ENCODE assay signal across 22 mouse cellular contexts in genomic region chr3:105133011-105133410, GRCm38 (mm10).
DNase-seq lines count a peak whose midpoint lies in the region; ATAC-seq and TF ChIP-seq lines count a peak whose summit lies in the region.
"Had no signal": no experiment of that assay in that cellular context is flagged by ENCODE, and none has a peak within 500 bp of the region (broad histone marks: within the 10 kb centered on the region; RNA-seq: fewer than 3 reads in every experiment).

No protein-coding gene starts in this region.

- H3K9ac ChIP-seq in CH12.LX (ENCODE audit: insufficient read depth, low read depth), result no peak overlapping the region
- no peak overlapping the region for H3K9ac ChIP-seq in heart, embryonic 12.5 days
- H3K9ac ChIP-seq: forebrain, postnatal 0 days; heart, embryonic 13.5 days; liver, embryonic 14.5 days had no signal

- intact Hi-C loops in gastrocnemius, postnatal 14 days (cut with DNase I; ENCODE audit: low total_unique reads), result no loop called here

- no peaks in the 10 kb centered on the region for H3K79me2 ChIP-seq in CH12.LX (replicated peaks; ENCODE audit: control insufficient read depth, extremely low read depth, insufficient read depth, poor library complexity, severe bottlenecking)

- DNase-seq in 416B (ENCODE audit: low read depth) (peak; percentile 77), CH12.LX (ENCODE audit: extremely low read depth) (peak; percentile 58)
- peak; percentile 53 to 55 for DNase-seq in thymus, postnatal 10 days (ENCODE audit: low spot score in 2 of 2)
- no peak for DNase-seq in urinary bladder, postnatal 25 days (ENCODE audit: low spot score)
- no peak for DNase-seq in embryo, embryonic 10 days (ENCODE audit: low spot score)
- no peak for DNase-seq in gastrocnemius, postnatal 14 days
- DNase-seq: adrenal gland, postnatal 25 days; cerebellum, adult 11 months; cerebellum, postnatal 10 days; forebrain, postnatal 0 days; kidney, adult 2 months; kidney, postnatal 10 days; layer of hippocampus, postnatal 36 days; midbrain, embryonic 14.5 days had no signal

- H3K27ac ChIP-seq in CH12.LX (ENCODE audit: insufficient read depth, low read depth), result no peak overlapping the region
- no peak overlapping the region for H3K27ac ChIP-seq in heart, embryonic 12.5 days (ENCODE audit: poor library complexity, severe bottlenecking)
- H3K27ac ChIP-seq: forebrain, embryonic 10.5 days; heart, embryonic 13.5 days; hindbrain, embryonic 10.5 days; liver, embryonic 14.5 days; stomach, postnatal 0 days had no signal

- WGBS in heart, embryonic 12.5 days, result 73% methylated on average over 4 of the region's 4 CpGs

- H3K4me1 ChIP-seq in CH12.LX (ENCODE audit: control insufficient read depth in 1 of 2, insufficient read depth in 2 of 2), result peaks cover 2 to 18% of the 10 kb centered on the region in 2 experiments; a peak in 3 of 4 replicates
- peaks cover 2% of the 10 kb centered on the region; the same call in 1 of the 2 replicates for H3K4me1 ChIP-seq in heart, embryonic 12.5 days (replicated peaks)

- H3K4me2 ChIP-seq in CH12.LX (ENCODE audit: insufficient read depth, low read depth, poor library complexity, severe bottlenecking), result no peak overlapping the region
- no peak overlapping the region for H3K4me2 ChIP-seq in heart, embryonic 12.5 days
- H3K4me2 ChIP-seq: heart, embryonic 13.5 days had no signal

- dilution Hi-C loops in CH12.LX (cut with MboI; ENCODE audit: extremely low pct_ligation_motif_present, extremely low pct_unique_long_range_greater_than_20kb, low sequenced_read_pairs), result no loop called here

- H3K27me3 ChIP-seq in CH12.LX (replicated peaks), result peaks cover 4% of the 10 kb centered on the region
- no peaks in the 10 kb centered on the region for H3K27me3 ChIP-seq in heart, embryonic 12.5 days (replicated peaks)
- H3K27me3 ChIP-seq: heart, embryonic 13.5 days had no signal

- H3K36me3 ChIP-seq in CH12.LX (replicated peaks in 1 of 2; ENCODE audit: control insufficient read depth in 1 of 2, insufficient read depth in 1 of 2, low read length in 1 of 2), result no peaks in the 10 kb centered on the region
- no peaks in the 10 kb centered on the region for H3K36me3 ChIP-seq in heart, embryonic 12.5 days
- H3K36me3 ChIP-seq: forebrain, embryonic 10.5 days; heart, embryonic 13.5 days; hindbrain, embryonic 10.5 days had no signal

- ATAC-seq in megakaryocyte progenitor cell, adult 5-6 weeks (replicated peaks; ENCODE audit: poor library complexity), result peak; percentile 91
- ATAC-seq in heart, embryonic 12.5 days (ENCODE audit: insufficient number of reproducible peaks, low FRiP score), result no peak
- ATAC-seq: forebrain, postnatal 0 days; inflammation-experienced regulatory T-cells, adult 6 months had no signal

- no peak overlapping the region for H3K4me3 ChIP-seq in CH12.LX (replicated peaks in 1 of 3; ENCODE audit: low read depth in 2 of 3, low read length in 2 of 3, poor library complexity in 1 of 3)
- no peak overlapping the region for H3K4me3 ChIP-seq in heart, embryonic 12.5 days
- H3K4me3 ChIP-seq: forebrain, embryonic 10.5 days; heart, embryonic 13.5 days; hindbrain, embryonic 10.5 days had no signal

- in situ Hi-C loops in CH12.LX (cut with MboI; ENCODE audit: low pct_ligation_motif_present, low pct_unique_long_range_greater_than_20kb, low sequenced_read_pairs), result no loop called here

- 0 out of 2 replicates have a peak, but pooled peaks have one; percentile 29 for TF ChIP-seq EP300 in CH12.LX (IDR thresholded peaks at IDR 0.05; ENCODE audit: low read length)

- H3K9me3 ChIP-seq in CH12.LX (replicated peaks; ENCODE audit: low read length), result peaks cover 12% of the 10 kb centered on the region
- 0 out of 2 replicates have a peak, but pooled peaks cover 3% of the 10 kb centered on the region for H3K9me3 ChIP-seq in heart, embryonic 12.5 days (replicated peaks)
- H3K9me3 ChIP-seq: forebrain, embryonic 10.5 days; hindbrain, embryonic 10.5 days had no signal

- TF ChIP-seq RAD21 in CH12.LX (IDR thresholded peaks at IDR 0.05; ENCODE audit: low read depth, low read length), result no peak

- no peak for TF ChIP-seq POLR2A in CH12.LX (IDR thresholded peaks at IDR 0.05; ENCODE audit: low read depth, low read length)

- no peak for TF ChIP-seq CTCF in CH12.LX (conservative IDR thresholded peaks at IDR 0.05 in 1 of 2, IDR thresholded peaks at IDR 0.05 in 1 of 2; ENCODE audit: low read depth in 2 of 2, low read length in 2 of 2)

TF ChIP-seq in CH12.LX, 34 proteins besides CTCF, POLR2A, EP300 and RAD21:
- no peak for TF ChIP-seq MEF2A (IDR thresholded peaks at IDR 0.05; ENCODE audit: borderline replicate concordance, low read depth, low read length)
- TF ChIP-seq BHLHE40 (IDR thresholded peaks at IDR 0.05; ENCODE audit: low read depth, low read length), result 0 out of 2 replicates have a peak, but pooled peaks have one; percentile 38
- no peak for TF ChIP-seq MAX (IDR thresholded peaks at IDR 0.05; ENCODE audit: low read length)
TF ChIP-seq in CH12.LX: peak in this region for 1.

Comparison
In these comparisons a context has a peak if more than half of its experiments do, and no peak if none do; other contexts are left out.
1. DNase-seq: peak in 416B (single experiment), CH12.LX (single experiment) and thymus, postnatal 10 days (2 of 2); none in urinary bladder, postnatal 25 days (single experiment), embryo, embryonic 10 days (single experiment) and gastrocnemius, postnatal 14 days (single experiment).